Mouse (Mus musculus): ENCODE measurements around the gene Nipal3. TPM values are rescaled to one million over a fixed set of nuclear protein-coding genes. Genes with fewer than 3 reads are reported as not detected.

Gene Nipal3
- total RNA-seq, 2 experiments from 2014 or later: 60.9 to 66.2 TPM

DNA sequence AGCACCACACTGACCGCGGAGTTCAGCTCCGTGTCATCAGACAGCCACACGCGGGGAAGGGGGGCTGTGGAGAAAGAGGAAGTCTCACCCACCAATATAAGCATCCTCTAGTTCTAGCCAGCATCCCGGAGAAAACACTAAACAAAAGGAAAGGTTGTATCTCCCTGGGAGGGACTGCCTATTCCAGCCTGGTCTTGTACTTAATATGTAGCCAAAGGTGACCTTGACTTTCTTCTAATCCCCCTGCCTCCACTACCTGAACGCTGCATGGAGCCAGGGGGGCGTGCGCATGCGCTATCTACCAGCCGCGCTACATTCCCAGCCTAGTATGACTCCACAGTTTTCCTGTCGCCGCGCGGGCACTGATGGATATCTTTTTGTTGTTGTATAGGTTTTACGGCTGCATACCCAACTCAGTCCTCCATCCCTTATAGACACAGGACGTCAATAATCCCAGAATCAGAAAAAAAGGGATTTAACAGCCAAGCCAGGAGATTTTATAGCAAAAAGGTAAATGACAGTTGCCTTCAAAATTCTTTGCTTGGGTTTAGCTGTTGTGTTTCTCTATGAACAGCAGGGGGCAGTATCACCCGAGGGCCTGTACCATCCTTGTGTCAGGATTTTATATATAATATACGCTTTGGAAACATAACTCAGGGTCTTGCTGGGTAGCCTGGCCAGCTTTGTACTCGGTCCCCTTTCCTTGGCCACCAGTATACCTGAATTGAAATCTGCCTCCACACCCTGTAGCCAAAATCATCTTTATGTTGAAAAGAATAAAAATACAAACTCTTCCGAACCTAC is 12.9 kb upstream of the Nipal3 start:
- peak; percentile 58 to 74 for DNase-seq (ENCODE audit: low spot score in 2 of 2)

- DNase-seq (ENCODE audit: low spot score in 2 of 2): no peak
Measured at GRCm38 (mm10) chr4:135505794-135506193, 11.0 kb upstream of the Nipal3 start.

- no peak for DNase-seq (ENCODE audit: low spot score in 2 of 2)
Measured at GRCm38 (mm10) chr4:135501587-135501986, 6.7 kb upstream of the Nipal3 start.

DNA sequence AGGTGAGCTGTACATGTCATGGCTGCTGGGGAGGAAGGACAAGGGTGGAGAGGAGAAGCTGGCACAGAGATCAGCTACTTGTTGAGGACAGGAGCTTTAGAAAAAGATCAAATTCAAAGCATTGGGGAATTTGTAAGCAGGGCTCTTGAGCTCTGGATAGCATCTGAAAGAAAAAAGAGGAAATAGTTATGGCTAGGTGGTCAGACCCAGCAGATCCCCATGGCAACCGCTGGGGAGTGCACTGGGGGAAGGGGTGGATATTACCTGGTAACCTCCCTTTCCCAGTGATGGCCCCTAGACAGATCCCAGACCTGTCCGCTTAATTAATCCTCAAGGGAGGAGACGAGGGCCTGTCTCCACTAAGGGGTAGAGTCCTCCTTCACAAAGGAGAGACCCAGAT is 5.0 kb upstream of the Nipal3 start:
- no peak for DNase-seq (ENCODE audit: low spot score in 2 of 2)

DNA sequence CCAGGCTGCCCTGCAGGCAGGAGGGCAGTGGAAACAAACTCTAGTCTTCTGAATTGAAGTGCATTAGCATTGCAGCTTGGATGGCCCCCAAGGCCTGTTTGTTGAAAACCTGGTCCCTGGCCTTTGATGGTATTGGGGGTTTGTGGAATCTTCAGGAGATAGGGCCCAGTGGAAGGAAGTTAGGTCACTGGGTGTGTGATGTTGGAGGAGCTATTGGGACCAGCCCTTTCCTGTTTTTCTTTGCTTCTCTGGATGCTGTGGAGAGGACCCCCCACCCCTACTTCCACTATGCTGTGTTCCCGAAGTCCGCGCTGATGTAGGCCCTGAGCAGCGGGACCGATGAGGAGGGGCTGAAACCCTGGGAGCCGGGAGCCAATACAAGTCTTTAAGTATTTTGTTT is 3.3 kb upstream of the Nipal3 start:
- no peak for DNase-seq (ENCODE audit: low spot score in 2 of 2)

DNA sequence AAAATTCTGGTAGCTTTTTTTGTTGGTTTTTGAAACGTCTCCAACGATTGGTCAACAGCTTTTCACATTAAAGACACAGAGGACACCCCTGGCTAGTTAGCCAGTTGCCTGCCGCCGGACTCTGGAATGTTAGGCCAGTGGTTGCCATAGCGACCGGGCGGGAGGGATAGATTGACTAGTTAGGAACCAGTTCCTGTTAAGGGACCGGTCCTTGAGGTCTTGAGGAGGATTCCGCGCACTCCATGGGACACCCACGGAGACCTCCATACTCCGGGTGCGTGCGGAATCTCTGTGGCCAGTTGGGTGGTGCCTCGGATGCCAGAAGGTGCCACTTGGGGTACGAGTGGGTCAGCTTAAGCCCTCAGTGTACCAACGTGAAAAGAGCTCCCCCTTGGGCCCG is 972 bp upstream of the Nipal3 start:
- DNase-seq (ENCODE audit: low spot score in 2 of 2): peak; percentile 38 to 52

DNA sequence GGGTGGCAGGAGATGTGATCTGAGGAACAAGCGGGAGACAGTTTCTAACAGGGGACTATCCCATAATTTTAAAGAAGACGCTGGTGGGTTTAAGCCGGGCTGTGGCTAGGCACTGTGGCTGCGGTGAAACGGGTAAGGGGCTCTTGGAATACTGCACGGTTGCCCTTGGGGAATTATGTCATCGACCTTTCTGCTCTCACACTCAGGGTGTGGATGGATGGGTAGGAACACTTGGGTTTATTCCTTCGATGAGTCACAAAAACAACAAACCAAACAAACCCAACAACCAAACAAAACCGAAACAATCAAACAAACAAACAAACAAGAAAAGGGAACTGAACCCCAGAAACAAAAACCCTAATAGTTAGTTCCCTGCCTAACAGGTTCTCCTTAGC is 556 bp upstream of the Nipal3 start:
- no peak for DNase-seq (ENCODE audit: low spot score in 2 of 2)

DNA sequence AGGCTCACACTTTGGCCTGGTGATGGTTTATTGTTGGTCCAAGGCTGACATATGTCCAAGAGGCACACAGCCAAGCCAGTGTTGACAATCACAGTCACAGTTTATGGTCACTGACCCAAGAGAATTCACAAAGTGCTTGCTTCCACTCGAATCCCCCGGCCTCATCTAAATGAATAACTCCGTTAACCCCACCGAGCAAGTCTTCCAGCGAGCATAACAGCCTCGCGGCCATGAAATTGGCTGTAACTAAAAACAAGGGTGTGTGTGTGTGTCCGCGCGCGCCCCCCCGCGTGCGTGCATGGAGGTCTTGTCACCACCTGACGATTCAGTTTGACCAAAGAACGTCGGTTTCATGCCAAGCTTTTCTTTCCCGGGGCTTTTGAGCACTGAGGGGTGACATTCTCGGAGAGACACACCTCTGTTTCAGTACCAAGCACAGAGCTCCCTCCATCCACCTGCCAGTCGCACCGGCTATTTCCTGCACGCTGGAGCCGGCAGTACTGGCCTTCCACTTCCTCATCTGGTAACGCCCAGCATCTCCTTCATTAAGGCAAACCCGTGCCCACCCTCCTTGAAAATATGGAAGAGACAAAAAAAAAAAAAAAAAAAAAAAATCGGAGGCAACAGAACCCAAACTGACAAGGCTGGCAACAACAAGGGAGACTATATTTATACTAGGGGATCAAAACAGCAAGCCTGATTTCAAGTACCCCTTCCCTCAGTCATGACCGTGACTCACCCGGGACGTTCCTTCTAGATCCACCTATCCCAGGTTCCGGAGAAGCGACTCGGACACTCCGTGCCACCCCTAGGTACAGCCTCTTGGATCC is 932 bp downstream of the Nipal3 start:
- peak; percentile 31 to 47 for DNase-seq (ENCODE audit: low spot score in 2 of 2)

DNA sequence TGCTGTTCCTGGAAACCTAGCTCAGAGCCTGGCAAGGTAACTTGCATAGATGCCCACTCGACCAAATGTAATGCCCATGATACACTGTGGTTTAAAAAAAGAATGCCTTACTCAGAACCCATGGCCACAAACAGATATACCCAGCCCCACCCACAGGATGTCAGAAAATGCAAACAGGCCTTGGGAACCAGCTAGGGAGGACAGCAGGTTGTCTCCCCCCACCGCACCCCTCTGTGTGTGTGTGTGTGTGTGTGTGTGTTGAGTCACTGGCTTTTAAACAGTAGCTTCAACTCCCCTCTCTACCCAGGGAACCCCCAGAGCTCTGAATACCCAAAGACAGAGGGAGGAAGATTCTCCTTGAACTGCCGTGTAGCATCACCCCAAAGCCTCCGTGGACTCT is 1.6 kb downstream of the Nipal3 start:
- DNase-seq (ENCODE audit: low spot score in 2 of 2): no peak

- DNase-seq (ENCODE audit: low spot score in 2 of 2): no peak
Measured at GRCm38 (mm10) chr4:135489256-135489655, 5.6 kb downstream of the Nipal3 start.

DNA sequence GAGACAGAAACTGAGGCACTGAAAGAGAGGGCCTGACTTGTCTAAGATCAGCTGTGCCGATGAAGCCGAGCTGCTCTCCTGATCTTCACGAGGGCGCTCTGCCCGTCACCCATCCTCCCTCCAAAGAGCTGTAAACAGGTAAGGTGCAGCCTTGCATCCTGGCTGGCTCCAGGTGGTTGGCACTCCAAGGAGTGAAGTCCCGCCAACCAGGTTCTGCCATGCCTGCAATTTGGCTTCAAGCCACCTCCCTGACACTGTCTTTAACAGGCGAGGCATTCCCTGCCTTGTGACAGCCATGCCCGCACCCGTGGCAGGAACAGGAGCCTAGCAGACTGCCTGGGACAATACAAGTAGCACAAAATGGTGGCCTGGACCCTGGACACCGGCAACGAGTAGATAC is 8.5 kb downstream of the Nipal3 start:
- no peak for DNase-seq (ENCODE audit: low spot score in 2 of 2)

DNA sequence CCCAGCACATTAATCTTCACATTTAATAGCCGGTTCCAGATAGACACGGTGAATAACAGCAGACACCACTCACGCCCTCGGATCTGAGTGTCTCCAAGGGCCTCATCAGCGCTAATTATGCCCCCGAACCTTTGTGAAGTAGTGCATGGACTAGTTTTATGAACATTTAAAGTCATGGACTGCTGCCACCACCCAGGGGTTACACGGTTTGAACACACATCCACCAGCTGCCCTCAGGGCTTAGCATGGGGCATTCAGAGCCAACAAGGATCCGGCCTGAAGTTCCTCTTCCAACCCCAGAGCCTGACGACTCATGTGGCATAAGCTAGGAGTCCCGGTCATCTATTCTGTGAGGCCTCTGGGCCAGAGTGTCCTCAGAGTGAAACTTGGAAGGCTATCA is 9.8 kb downstream of the Nipal3 start:
- no peak for DNase-seq (ENCODE audit: low spot score in 2 of 2)

- no peak for DNase-seq (ENCODE audit: low spot score in 2 of 2)
Measured at GRCm38 (mm10) chr4:135480370-135480769, 14.5 kb downstream of the Nipal3 start.

GRCm38 (mm10) chr4:135477851-135478250 is 17.0 kb downstream of the Nipal3 start:
- DNase-seq (ENCODE audit: low spot score in 2 of 2): no peak

GRCm38 (mm10) chr4:135463406-135463805 is 31.4 kb downstream of the Nipal3 start:
- no peak for DNase-seq (ENCODE audit: low spot score in 2 of 2)

DNA sequence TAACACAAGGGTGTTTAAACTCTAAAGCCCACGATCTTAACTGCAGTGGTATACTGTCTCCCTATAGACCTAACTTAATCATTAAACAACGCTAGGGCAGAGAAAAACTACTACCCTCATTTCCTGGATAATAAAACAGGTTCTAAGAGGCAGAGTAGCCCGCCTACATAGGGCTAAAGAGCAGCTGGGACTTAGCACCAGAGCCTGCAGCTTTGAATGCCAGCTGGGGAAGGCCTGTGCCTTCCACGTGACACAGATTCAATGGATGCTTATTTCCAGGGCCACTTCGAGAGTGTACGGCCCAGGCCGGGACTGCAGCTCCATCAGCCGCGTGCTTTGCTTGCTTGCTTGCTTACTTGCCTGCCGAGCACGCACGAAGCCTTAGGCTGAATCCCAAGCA is 41.3 kb downstream of the Nipal3 start:
- no peak for DNase-seq (ENCODE audit: low spot score in 2 of 2)

DNA sequence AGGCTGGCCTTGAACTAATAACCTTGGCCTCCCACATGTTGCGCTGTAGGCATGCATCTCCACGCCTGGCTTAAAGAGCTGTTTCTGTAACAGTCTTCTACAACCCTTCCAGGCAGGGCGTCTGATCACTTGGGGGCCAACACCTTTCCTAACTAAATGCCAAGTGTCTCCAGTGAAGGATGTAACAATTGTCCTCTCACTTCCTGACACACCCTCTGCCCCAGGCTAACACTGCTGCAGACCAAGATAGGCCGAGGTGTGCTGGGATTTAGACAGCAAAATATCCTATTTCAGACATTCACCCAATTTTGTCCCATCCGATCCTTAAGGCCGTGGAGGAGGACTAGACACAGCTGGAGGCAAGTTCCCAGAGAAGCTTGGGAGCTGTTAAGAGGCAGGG is 41.7 kb downstream of the Nipal3 start:
- no peak for DNase-seq (ENCODE audit: low spot score in 2 of 2)

DNA sequence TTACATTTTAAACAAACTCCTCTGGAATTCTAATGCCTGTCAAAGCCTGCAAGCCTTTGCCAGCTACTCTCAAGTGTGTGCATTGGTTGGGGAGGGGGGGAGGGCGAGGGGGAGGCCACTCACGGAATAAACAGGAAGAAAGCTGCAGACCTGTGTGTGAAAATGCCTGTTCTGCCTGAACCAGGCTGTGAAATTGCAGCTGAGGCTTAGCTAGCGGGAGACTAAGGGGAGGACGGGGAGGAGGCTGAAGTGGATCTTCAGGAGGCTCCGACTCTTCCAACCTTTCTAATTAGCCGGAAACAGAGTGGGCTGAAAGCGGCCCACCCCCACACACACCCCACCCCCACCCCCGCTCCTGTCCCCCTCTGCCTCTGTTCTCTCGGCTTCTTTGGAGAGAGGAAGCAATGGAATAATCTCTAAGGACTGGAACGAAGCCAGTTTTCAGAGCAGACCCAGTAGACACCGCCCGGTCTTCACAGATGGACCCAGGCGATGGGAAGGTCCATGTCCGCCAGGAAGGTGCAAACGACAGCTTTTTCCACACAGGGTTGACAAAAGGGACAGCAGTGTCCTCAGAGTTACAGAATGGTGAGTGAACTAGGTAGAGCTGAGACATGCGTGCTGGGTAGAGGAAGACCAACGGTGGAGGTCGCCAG is 43.4 kb downstream of the Nipal3 start:
- no peak for DNase-seq (ENCODE audit: low spot score in 2 of 2)

GRCm38 (mm10) chr4:135442473-135442872 is 52.4 kb downstream of the Nipal3 start:
- no peak for DNase-seq (ENCODE audit: low spot score in 2 of 2)

GRCm38 (mm10) chr4:135439904-135440522 is 54.8 kb downstream of the Nipal3 start:
- DNase-seq (ENCODE audit: low spot score in 2 of 2): peak in 1 of 2 experiments; percentile 24

DNA sequence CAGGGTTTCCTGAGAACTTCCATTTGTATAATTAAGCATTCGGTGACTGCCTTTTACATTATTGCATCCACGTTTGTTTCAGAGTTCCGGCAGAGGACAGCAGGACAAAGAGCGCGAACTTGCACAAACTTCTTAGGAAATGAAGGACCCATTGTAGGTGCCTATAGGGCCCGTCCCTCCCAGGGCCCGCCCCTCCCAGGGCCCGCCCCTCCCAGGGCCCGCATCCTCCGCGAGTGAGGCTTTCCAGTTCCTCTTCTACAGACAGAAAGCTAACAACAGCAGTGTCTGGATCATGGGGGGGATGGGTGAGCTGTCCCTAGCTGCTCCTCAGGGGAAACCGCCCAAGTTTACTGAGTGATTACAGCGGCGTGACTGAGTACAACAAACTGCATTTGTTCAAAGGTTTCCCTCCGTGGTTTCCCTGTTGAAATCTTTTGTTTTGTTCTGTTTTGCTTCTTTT is 55.6 kb downstream of the Nipal3 start:
- DNase-seq (ENCODE audit: low spot score in 2 of 2): no peak
